Comparison of ENCODE assay signal across 9 mouse cellular contexts in genomic region chr5:86063501-86063900, GRCm38 (mm10). TPM values are rescaled to one million over a fixed set of nuclear protein-coding genes. Genes with fewer than 3 reads are reported as not detected.
DNase-seq lines count a peak whose midpoint lies in the region; ATAC-seq lines count a peak whose summit lies in the region.
"Had no signal": no experiment of that assay in that cellular context is flagged by ENCODE, and none has a peak within 500 bp of the region (broad histone marks: within the 10 kb centered on the region; RNA-seq: fewer than 3 reads in every experiment).

No protein-coding gene starts in this region.

- H3K27ac ChIP-seq in hindbrain, embryonic 10.5 days = no peak overlapping the region
- no peak overlapping the region for H3K27ac ChIP-seq in hindbrain, embryonic 11.5 days (ENCODE audit: low read depth, low read length)
- no peak overlapping the region for H3K27ac ChIP-seq in embryonic facial prominence, embryonic 10.5 days (replicated peaks)
- H3K27ac ChIP-seq in hindbrain, embryonic 13.5 days = no peak overlapping the region
- no peak overlapping the region for H3K27ac ChIP-seq in midbrain, embryonic 15.5 days

- no peaks in the 10 kb centered on the region for H3K27me3 ChIP-seq in hindbrain, embryonic 10.5 days (ENCODE audit: insufficient read depth, poor library complexity, severe bottlenecking)
- H3K27me3 ChIP-seq in hindbrain, embryonic 11.5 days (ENCODE audit: control insufficient read depth, insufficient read depth, low read length) = no peaks in the 10 kb centered on the region
- H3K27me3 ChIP-seq in embryonic facial prominence, embryonic 10.5 days (replicated peaks; ENCODE audit: low read depth, poor library complexity, severe bottlenecking) = no peaks in the 10 kb centered on the region
- no peaks in the 10 kb centered on the region for H3K27me3 ChIP-seq in hindbrain, embryonic 13.5 days
- H3K27me3 ChIP-seq in midbrain, embryonic 15.5 days (replicated peaks) = no peaks in the 10 kb centered on the region

- no peak for DNase-seq in hindbrain, embryonic 10.5 days (ENCODE audit: low spot score)
- no peak for DNase-seq in hindbrain, embryonic 11.5 days (ENCODE audit: low spot score)
- no peak for DNase-seq in embryonic facial prominence, embryonic 10.5 days (ENCODE audit: low spot score)
- no peak for DNase-seq in frontal cortex, adult 2 months (ENCODE audit: extremely low spot score in 1 of 2, low spot score in 1 of 2)
- DNase-seq in adrenal gland, postnatal 4 days (ENCODE audit: low spot score in 2 of 2) = no peak
- DNase-seq in cerebellum, adult 11 months = no peak

- H3K9ac ChIP-seq in hindbrain, embryonic 11.5 days (ENCODE audit: low read depth, low read length) = no peak overlapping the region
- no peak overlapping the region for H3K9ac ChIP-seq in hindbrain, embryonic 13.5 days
- H3K9ac ChIP-seq in midbrain, embryonic 15.5 days = no peak overlapping the region

- H3K4me3 ChIP-seq in hindbrain, embryonic 10.5 days = peak overlapping the region; percentile 83; the same call in 1 of the 2 replicates
- H3K4me3 ChIP-seq in hindbrain, embryonic 11.5 days (ENCODE audit: low read depth, low read length) = no peak overlapping the region
- peak overlapping the region; percentile 87; the same call in 1 of the 2 replicates for H3K4me3 ChIP-seq in embryonic facial prominence, embryonic 10.5 days
- H3K4me3 ChIP-seq in hindbrain, embryonic 13.5 days = no peak overlapping the region
- no peak overlapping the region for H3K4me3 ChIP-seq in midbrain, embryonic 15.5 days

- H3K36me3 ChIP-seq in hindbrain, embryonic 10.5 days = peaks cover 10% of the 10 kb centered on the region
- H3K36me3 ChIP-seq in hindbrain, embryonic 11.5 days (ENCODE audit: control insufficient read depth, insufficient read depth, low read length) = no peaks in the 10 kb centered on the region
- peaks cover 7% of the 10 kb centered on the region for H3K36me3 ChIP-seq in embryonic facial prominence, embryonic 10.5 days (replicated peaks)
- no peaks in the 10 kb centered on the region; the same call in 1 of the 2 replicates for H3K36me3 ChIP-seq in hindbrain, embryonic 13.5 days
- no peaks in the 10 kb centered on the region for H3K36me3 ChIP-seq in midbrain, embryonic 15.5 days (replicated peaks)

- peaks cover 20% of the 10 kb centered on the region for H3K4me1 ChIP-seq in hindbrain, embryonic 10.5 days (replicated peaks)
- no peaks in the 10 kb centered on the region for H3K4me1 ChIP-seq in hindbrain, embryonic 11.5 days (replicated peaks; ENCODE audit: control insufficient read depth, insufficient read depth, low read length)
- H3K4me1 ChIP-seq in embryonic facial prominence, embryonic 10.5 days = peaks cover 24% of the 10 kb centered on the region
- peaks cover 24% of the 10 kb centered on the region for H3K4me1 ChIP-seq in hindbrain, embryonic 13.5 days (replicated peaks)
- peaks cover 19% of the 10 kb centered on the region for H3K4me1 ChIP-seq in midbrain, embryonic 15.5 days

- no peak for ATAC-seq in hindbrain, embryonic 11.5 days (ENCODE audit: low FRiP score)
- ATAC-seq in hindbrain, embryonic 13.5 days (ENCODE audit: low FRiP score) = no peak
- no peak for ATAC-seq in midbrain, embryonic 15.5 days (replicated peaks)

- H3K4me2 ChIP-seq in hindbrain, embryonic 11.5 days (replicated peaks; ENCODE audit: low read depth, low read length) = no peak overlapping the region
- H3K4me2 ChIP-seq in hindbrain, embryonic 13.5 days = peak overlapping the region; percentile 64
- peak overlapping the region; percentile 71; the same call in 1 of the 2 replicates for H3K4me2 ChIP-seq in midbrain, embryonic 15.5 days

- WGBS in hindbrain, embryonic 10.5 days = 97% methylated on average over 1 of the region's 1 CpGs
- WGBS in hindbrain, embryonic 11.5 days = 84% methylated on average over 1 of the region's 1 CpGs
- 95% methylated on average over 1 of the region's 1 CpGs for WGBS in embryonic facial prominence, embryonic 10.5 days
- 97% methylated on average over 1 of the region's 1 CpGs for WGBS in hindbrain, embryonic 13.5 days
- WGBS in midbrain, embryonic 15.5 days = 100% methylated on average over 1 of the region's 1 CpGs

- no peaks in the 10 kb centered on the region for H3K9me3 ChIP-seq in hindbrain, embryonic 10.5 days
- H3K9me3 ChIP-seq in hindbrain, embryonic 11.5 days (ENCODE audit: control insufficient read depth, low read length) = no peaks in the 10 kb centered on the region
- no peaks in the 10 kb centered on the region for H3K9me3 ChIP-seq in embryonic facial prominence, embryonic 10.5 days
- H3K9me3 ChIP-seq in hindbrain, embryonic 13.5 days = no peaks in the 10 kb centered on the region
- no peaks in the 10 kb centered on the region for H3K9me3 ChIP-seq in midbrain, embryonic 15.5 days

RNA-seq across cellular contexts. Expression of gene Cenpc1, which starts 1.9 kb away (rescaled TPM):
- 36.2 and 39.0 TPM in 2 replicates for polyA plus RNA-seq in hindbrain, embryonic 10.5 days (2016; fragmentation: Nextera tagmentation; extraction: Ambion mirVana)
- 50.4 and 52.1 TPM in 2 replicates for polyA plus RNA-seq in hindbrain, embryonic 11.5 days (2014; fragmentation: Nextera tagmentation; extraction: Ambion mirVana)
- polyA plus RNA-seq in embryonic facial prominence, embryonic 10.5 days (2016; fragmentation: Nextera tagmentation; extraction: Ambion mirVana) = 37.3 and 38.8 TPM in 2 replicates
- 38.0 and 40.4 TPM in 2 replicates for polyA plus RNA-seq in hindbrain, embryonic 13.5 days (2015; fragmentation: Nextera tagmentation; extraction: Ambion mirVana)
- polyA plus RNA-seq in midbrain, embryonic 15.5 days (2015; fragmentation: Nextera tagmentation; extraction: Ambion mirVana) = 31.3 and 32.6 TPM in 2 replicates
- polyA plus RNA-seq in frontal cortex, adult 2 months (2012; rRNA removed) = 13.8 and 16.0 TPM in 2 replicates
- 10 to 100 TPM; 24.0 to 25.8 TPM for total RNA-seq in adrenal gland, postnatal 4 days (2021)

RNA-seq across cellular contexts. Expression of gene Stap1, which starts 8.0 kb away (rescaled TPM):
- polyA plus RNA-seq in hindbrain, embryonic 10.5 days (2016; fragmentation: Nextera tagmentation; extraction: Ambion mirVana) = 0.10 and 0.37 TPM in 2 replicates
- polyA plus RNA-seq in hindbrain, embryonic 11.5 days (2014; fragmentation: Nextera tagmentation; extraction: Ambion mirVana) = 0.57 and 0.66 TPM in 2 replicates
- 0.09 TPM in 1 of 2 replicates, not detected in the other for polyA plus RNA-seq in embryonic facial prominence, embryonic 10.5 days (2016; fragmentation: Nextera tagmentation; extraction: Ambion mirVana)
- 0.32 and 0.38 TPM in 2 replicates for polyA plus RNA-seq in hindbrain, embryonic 13.5 days (2015; fragmentation: Nextera tagmentation; extraction: Ambion mirVana)
- 0.52 and 0.56 TPM in 2 replicates for polyA plus RNA-seq in midbrain, embryonic 15.5 days (2015; fragmentation: Nextera tagmentation; extraction: Ambion mirVana)
- 0.08 and 0.18 TPM in 2 replicates for polyA plus RNA-seq in frontal cortex, adult 2 months (2012; rRNA removed)
- under 1 TPM; 0.62 to 0.70 TPM for total RNA-seq in adrenal gland, postnatal 4 days (2021)
- total RNA-seq: left cerebral cortex, postnatal 10 days had no signal

Comparison
In these comparisons a context has a peak if more than half of its experiments do, and no peak if none do; other contexts are left out.
1. H3K4me3 ChIP-seq: peak in hindbrain, embryonic 10.5 days (single experiment) and embryonic facial prominence, embryonic 10.5 days (single experiment); none in hindbrain, embryonic 11.5 days (single experiment), hindbrain, embryonic 13.5 days (single experiment) and midbrain, embryonic 15.5 days (single experiment).